Mouse (Mus musculus) embryonic fibroblast, embryonic 13.5 days (primary cell): ENCODE data around the gene Scg5. TPM values are rescaled to one million over a fixed set of nuclear protein-coding genes. Genes with fewer than 3 reads are reported as not detected.
A peak's percentile ranks its signal among the peaks of the same experiment; 100 is the strongest.

Experiments used
- H3K27ac ChIP-seq: 2 replicates; pipeline ENCODE4 v1.5.1; 2012; ENCODE audit warnings: low read length, control low read depth, inconsistent platforms; ENCODE audit not compliant: insufficient read depth
- H3K4me1 ChIP-seq: 2 replicates; pipeline ENCODE4 v1.6.1; 2011; ENCODE audit warnings: low read length; ENCODE audit not compliant: control insufficient read depth, insufficient read depth
- H3K4me3 ChIP-seq: 2 replicates; pipeline ENCODE4 v1.5.1; 2011; ENCODE audit warnings: mild to moderate bottlenecking, control low read depth, low read length; ENCODE audit not compliant: insufficient read depth
- CTCF ChIP-seq: IDR thresholded peaks from 2 replicates; pipeline ENCODE4 v1.5.1; 2011; ENCODE audit warnings: mild to moderate bottlenecking, control low read depth, low read length, moderate library complexity, borderline replicate concordance; ENCODE audit not compliant: insufficient read depth
- POLR2A ChIP-seq: IDR thresholded peaks from 2 replicates; pipeline ENCODE4 v1.6.1; 2011; ENCODE audit warnings: low read depth, mild to moderate bottlenecking, control low read depth, low read length, moderate library complexity
- polyA plus RNA-seq: library from polyadenylated mRNA; stranded (reverse); fragments of >200 nt; gene quantifications from 2 replicates; pipeline ENCODE4 v1.2.4, GENCODE M21; 2011; ENCODE audit warnings: low read depth; ENCODE audit not compliant: missing spikeins, insufficient read length

Scg5 gene
- polyA plus RNA-seq: 0.72 and 0.82 TPM in 2 replicates

DNA sequence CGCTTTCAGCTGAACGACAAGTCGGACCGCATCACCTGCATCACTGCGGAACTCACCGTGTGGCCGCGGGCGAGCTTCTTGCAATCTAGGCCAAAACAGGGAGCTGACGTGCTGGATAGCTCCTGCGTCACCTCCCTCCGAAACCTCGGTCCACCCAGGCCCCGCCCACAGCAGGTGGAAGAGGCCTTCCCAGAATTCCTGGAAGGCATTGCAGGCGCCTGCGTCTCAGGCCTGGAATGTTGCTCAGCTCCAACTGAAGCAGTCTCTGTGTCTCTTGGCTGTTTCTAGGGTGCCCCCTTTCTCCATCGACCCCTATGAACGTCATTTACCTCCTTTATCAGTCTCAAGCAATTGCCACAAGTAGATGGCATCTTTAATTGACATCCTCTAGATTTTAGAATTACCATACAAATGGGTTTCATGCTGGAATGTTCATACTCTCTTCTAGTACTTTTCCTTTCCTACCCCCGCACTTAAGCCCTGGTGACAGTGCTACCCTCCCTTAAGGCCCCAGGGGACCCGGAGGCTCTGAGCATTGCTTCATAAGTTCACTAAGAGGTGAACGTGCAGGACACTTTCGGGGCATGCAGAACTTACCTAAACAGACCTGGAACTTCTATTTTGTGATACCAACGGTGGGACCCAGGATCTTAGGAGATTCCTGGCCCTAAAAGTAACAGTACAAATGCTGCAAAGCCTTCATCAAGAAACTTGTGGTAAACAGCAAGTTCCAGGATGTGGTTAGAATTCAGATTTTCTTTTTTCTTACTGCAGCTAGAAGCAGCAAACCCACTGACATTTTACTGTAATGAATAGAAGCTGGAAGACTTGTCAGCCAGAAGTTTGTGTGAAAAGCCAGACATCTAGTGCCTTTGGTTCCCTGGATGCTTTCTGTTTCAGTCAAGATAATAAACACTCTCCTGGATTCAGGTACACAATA, at the start of gene Scg5:
Gene Scg5, minus strand, starts transcription at position 179 of the 940 bp plus-strand sequence.
- Histone ChIP-seq H3K4me3 (no peak within 1 kb of the TSS), H3K4me1 (no peaks in the 10 kb centered on the region), H3K27ac (no peak within 1 kb of the TSS)
- TF ChIP-seq CTCF (no peak), POLR2A (no peak)

DNA sequence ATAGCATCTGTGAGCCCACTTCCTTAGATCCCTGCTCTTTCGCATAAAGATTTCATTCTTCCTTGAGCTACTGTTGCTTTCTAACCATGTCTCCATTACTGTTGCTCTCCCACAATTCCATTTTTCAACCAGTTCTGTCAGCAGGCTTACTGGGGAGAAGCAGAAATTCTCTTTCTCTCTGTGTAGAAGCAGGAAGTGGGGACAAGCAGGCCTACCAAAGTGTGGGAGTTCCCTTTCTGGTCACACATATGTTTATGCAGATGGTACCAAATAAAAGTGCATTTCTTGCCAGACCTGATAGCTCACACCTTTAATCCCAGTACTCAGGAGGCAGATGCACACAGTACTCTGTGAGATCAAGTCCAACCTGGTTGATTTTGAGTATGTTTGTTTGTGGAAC, 41.2 kb upstream of the Scg5 start:
- Histone ChIP-seq H3K27ac (no peak overlapping the region), H3K4me3 (no peak overlapping the region), H3K4me1 (no peaks in the 10 kb centered on the region)
- no peak for TF ChIP-seq CTCF

DNA sequence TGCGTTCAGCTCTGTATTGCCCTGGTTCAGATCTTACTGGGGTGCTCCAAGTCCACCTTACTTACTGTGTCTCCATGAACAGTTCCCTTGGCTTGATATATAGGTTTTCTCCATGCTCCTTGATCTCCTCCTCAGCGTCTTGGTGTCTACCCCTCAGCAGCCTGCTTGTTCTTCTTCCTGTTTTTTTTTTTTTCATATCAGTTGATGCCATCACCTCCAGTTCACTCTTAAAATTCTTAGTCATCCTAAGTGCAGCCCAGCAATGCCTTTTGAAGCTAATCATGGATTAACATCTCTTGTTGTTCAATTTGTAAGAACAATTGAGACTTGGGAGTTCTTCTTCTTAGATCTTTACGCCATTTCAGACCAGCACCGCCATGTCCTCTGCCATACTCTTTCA, 39.5 kb upstream of the Scg5 start:
- no peaks in the 10 kb centered on the region for H3K4me1 ChIP-seq
- no peak overlapping the region for H3K27ac ChIP-seq
- no peak overlapping the region for H3K4me3 ChIP-seq
- TF ChIP-seq CTCF (no peak), POLR2A (no peak)

DNA sequence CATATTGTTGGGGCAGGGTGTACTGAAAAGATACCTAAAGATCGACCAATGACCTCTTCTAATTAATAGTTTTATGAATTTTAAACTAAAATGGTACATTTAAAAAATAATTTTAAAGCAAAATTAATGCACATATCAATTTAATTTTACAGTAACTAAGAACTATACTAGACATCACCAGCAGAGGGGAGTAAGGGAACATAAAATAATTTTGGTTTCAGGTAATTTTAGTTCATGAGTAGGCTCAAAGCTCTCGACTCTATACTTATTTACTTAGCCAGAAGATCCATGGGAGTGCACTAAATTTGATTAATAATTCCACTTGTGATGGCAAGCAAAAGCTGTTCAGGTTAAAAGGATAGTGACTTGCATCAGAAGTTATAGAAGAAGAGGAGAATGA, 37.2 kb upstream of the Scg5 start:
- no peaks in the 10 kb centered on the region for H3K4me1 ChIP-seq
- no peak overlapping the region for H3K27ac ChIP-seq
- H3K4me3 ChIP-seq: no peak overlapping the region
- TF ChIP-seq CTCF (no peak), POLR2A (no peak)

DNA sequence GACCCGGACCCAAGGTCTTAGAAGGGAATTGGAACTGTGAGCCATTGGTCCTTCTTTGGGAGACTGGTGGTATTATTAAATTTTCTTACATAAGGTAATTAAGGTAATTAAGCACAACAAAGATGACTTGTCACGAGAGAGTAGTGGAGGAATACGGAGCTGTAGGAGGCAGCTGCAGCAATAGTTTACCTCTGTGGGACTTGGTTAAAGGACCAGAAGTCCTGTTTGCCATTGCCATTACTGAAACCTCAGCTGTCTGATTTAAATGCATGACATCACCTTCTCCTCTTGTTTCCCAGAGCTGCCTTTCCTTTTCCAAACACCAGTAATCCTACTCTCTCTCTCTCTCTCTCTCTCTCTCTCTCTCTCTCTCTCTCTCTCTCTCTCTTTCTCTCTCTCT, 20.2 kb upstream of the Scg5 start:
- H3K4me1 ChIP-seq: peaks cover 7% of the 10 kb centered on the region; the same call in 1 of the 2 replicates
- H3K4me3 ChIP-seq: peak overlapping the region; percentile 80
- no peak for TF ChIP-seq POLR2A
- TF ChIP-seq CTCF: no peak
- peak overlapping the region; percentile 97; the same call in 1 of the 2 replicates for H3K27ac ChIP-seq

DNA sequence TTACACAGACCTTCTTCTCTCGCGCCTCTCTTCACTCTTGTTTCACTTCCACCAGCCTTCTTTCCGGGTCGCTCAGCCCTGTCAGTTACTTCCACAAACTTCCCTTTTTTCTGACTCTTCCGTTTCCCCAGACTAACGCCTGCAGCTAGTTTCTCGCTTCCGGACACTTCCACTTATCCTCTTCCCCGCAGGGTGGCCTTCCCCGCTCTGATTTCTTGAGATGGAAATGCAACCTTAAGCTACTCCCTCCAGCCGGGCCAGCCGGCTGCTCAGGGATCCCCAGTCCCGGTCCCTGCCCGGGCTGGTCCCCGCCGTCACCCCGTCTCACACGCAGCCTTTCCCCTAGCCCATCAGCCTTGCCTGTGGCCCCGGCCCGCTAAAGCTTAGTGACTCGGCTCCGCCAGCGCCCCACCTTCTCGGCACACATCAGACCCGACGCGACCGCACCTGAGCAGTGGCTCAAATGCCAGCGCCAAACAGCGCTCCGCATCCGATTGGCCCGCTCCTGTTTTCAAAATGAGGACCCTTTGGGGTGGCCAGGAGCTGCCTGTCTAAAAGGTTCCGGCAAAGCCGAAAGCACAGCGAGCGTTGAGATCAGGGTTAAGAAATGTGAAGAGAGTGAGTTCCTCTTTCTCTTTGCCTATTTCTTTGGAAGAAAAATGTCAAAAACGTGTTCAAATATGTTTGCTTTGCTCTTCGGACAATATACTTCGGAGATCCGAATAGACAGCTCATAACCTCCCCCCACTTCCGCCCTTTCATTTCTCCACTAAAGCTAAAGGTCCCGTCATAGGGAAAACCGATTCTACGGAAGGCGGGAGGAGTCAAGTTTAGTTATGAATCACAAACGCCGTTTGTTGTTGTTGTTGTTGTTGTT, 19.6 kb upstream of the Scg5 start, which contains the start of gene Arhgap11a:
Gene Arhgap11a, minus strand, starts transcription at position 417 of the 877 bp plus-strand sequence.
- peak within 1 kb of the TSS; percentile 80 for H3K4me3 ChIP-seq
- no peak for TF ChIP-seq CTCF
- peak; percentile 42 for TF ChIP-seq POLR2A

DNA sequence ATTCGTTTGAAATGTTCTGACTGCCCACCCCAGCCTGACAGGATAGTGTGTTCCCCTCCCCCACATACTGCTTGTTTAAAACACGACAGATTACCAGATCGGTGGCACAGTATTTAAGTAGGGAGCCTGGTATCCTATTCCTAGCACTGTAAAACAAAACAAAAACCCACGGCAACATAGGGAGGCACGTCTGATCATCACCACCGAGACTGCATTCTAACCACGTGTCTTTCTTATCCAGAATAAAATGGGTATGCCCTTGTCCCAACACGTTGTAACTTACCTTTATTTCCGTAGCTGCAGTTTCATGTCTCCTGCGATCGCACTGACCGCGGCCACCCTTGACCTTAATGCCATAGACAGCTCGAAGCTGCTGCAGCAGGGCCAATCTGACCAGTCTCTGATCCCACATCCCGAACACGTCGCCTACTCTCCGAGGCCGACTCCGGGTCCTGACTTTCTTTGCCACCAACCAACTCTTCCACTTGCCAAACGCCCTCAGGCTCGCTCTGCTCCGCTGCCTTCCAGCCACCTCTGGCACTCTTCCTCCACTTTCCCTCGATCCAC, 18.8 kb upstream of the Scg5 start:
- TF ChIP-seq CTCF (no peak), POLR2A (no peak)
- H3K4me1 ChIP-seq: peaks cover 7% of the 10 kb centered on the region; the same call in 1 of the 2 replicates
- H3K27ac ChIP-seq: peak overlapping the region; percentile 25; the same call in 1 of the 2 replicates
- H3K4me3 ChIP-seq: peak overlapping the region; percentile 80

More for the DNA sequence above, 19.6 kb upstream of the Scg5 start, which contains the start of gene Arhgap11a:
- Histone ChIP-seq H3K27ac (peak within 1 kb of the TSS; percentile 97), H3K4me1 (peaks cover 7% of the 10 kb centered on the region; the same call in 1 of the 2 replicates)

DNA sequence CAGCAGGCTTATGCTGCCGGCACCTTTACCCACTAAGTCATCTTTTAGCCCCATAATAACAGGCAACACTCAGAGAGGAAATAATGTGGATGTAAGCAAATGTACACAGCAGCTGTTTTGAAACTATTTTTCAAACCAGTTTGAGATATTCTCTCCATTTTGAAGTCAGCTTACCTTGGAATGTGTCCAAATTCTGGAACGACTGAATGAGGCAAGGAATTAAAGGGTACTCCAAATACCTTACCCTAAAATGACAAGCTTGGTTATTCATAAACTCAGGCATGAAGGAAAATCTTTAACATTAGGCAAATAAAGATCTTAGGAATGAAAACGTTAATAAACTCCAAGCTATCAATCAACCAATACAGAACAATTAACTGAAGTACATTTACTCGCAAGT, 16.2 kb upstream of the Scg5 start:
- Histone ChIP-seq H3K4me1 (peaks cover 7% of the 10 kb centered on the region; the same call in 1 of the 2 replicates), H3K4me3 (no peak overlapping the region), H3K27ac (no peak overlapping the region)
- TF ChIP-seq POLR2A (no peak), CTCF (no peak)

DNA sequence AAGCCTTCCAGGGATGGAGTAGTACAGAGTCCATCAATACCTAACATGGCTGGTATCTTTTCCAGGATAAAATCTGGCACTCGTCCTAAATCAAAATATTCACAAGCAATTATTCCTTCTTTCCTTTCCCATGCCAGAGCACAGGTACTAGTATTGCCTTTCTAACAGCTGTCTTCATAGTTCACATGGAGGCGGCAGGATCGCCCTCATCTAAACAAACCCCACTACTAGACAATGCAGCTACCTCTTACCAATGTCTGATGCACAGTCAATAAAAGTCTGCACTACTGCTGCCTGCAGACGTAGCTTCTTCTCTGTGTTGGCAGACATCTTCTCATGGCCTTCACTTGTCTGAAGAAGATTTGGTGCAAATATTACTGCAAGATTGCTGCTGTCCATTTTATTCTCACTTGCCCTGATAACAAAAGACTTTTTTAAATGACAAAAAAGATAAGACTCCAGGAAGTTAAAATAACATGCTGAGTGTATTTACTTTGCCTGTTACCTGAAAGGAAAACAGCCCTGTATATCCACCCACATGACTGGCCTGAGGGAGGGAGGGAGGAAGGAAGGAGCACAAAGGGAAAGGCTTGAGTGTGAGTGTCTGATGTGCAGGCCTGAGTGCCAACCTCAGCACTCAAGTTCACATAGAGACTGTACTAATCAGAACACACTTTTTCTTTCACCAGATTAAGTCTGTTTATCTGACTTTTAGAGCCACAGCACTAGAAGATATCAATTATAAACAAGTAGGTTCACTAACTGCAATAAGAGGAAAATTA, 12.9 kb upstream of the Scg5 start:
- Histone ChIP-seq H3K4me3 (no peak overlapping the region), H3K4me1 (peaks cover 5% of the 10 kb centered on the region; the same call in 1 of the 2 replicates), H3K27ac (no peak overlapping the region)
- TF ChIP-seq POLR2A (no peak), CTCF (no peak)
